Mouse (Mus musculus): ENCODE results near the gene Arhgap15.

DNA sequence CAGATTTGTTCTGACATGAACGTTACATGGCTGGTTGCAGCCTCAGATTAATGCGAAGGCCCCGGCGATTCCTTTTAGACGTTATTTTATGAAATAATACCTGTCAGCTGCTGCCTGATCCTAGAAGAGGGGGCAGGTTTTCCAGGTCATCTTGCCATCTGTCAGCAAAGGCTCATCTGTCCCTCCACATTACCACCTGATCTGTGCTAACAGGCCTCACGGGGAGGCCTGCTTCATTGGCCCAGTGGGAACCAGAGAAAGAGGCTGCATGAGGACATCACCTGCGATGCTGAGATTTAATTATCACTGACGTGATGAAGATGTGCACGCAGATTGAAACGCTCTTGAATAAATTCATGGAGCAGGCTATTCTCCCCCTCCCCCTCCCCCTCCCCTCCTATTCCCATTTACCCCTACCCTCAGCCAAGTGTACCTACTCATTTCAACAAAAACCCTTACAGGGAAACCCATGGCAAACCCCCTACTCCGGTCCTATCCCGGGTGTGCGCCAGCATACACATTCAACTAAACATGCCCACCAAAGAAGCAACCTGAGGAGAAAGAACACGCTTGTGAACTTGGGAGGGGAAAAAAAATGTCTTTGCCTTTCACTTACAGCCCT lies 268.9 kb downstream of the Arhgap15 start:
- TF ChIP-seq CTCF (IDR thresholded peaks at IDR 0.05; ENCODE audit: extremely low read depth, insufficient read length, insufficient replicate concordance, low read depth, low read length): no peak
- TF ChIP-seq POLR2A (IDR thresholded peaks at IDR 0.05; ENCODE audit: low read depth, low read length): no peak

Measured in small intestine, adult 2 months (tissue).